Mouse (Mus musculus): ENCODE results near the gene Acat2. TPM values are rescaled to one million over a fixed set of nuclear protein-coding genes. Genes with fewer than 3 reads are reported as not detected.
"Not testable (repeated sequence)": the region's sequence is repeated elsewhere in the genome, so short reads cannot be mapped to it uniquely, and the experiment has no call there.

The Acat2 gene
- polyA plus RNA-seq, 1 experiment = 81.9 TPM

DNA sequence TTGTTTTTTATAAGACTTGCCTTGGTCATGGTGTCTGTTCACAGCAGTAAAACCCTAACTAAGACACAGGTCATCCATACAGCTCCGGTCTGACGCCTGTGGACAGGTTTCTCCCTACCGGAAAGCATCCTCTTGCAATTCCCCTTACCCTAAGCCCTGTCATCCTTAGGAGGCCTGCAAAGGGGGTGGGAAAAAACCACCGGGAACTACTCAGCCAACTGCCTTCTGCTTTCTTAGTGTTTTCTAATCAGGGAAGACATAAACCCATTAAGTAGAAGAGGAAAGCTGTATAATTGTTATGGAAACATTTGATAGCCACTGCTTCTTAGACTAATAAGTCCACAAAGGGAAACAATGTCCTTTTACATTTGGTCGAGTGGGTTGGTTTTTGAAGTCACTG is 46.4 kb upstream of the Acat2 start:
- H3K36me3 ChIP-seq (ENCODE audit: control insufficient read depth, insufficient read depth) = peaks cover 2% of the 10 kb centered on the region
- H3K79me2 ChIP-seq (ENCODE audit: control insufficient read depth, insufficient read depth) = peaks cover 13% of the 10 kb centered on the region
- no peaks in the 10 kb centered on the region for H3K27me3 ChIP-seq (ENCODE audit: control insufficient read depth, insufficient read depth, insufficient read length)
- TF ChIP-seq MAX (IDR thresholded peaks at IDR 0.05; ENCODE audit: low read depth) (no peak), TCF12 (IDR thresholded peaks at IDR 0.05; ENCODE audit: insufficient read depth, poor library complexity, severe bottlenecking) (no peak), USF1 (IDR thresholded peaks at IDR 0.05; ENCODE audit: low read depth) (no peak), E2F4 (IDR thresholded peaks at IDR 0.05; ENCODE audit: insufficient read depth) (no peak), SRF (IDR thresholded peaks at IDR 0.05; ENCODE audit: control insufficient read depth, insufficient read length, low read depth) (no peak), POLR2AphosphoS2 (IDR thresholded peaks at IDR 0.05; ENCODE audit: insufficient read length, low read depth) (no peak), CEBPB (IDR thresholded peaks at IDR 0.05; ENCODE audit: insufficient read depth, poor library complexity, severe bottlenecking) (no peak)
- peak overlapping the region; percentile 86 for H3K4me2 ChIP-seq (ENCODE audit: low read depth)
- H3K4me3 ChIP-seq = peak overlapping the region; percentile 63
- no peak overlapping the region for H3ac ChIP-seq (ENCODE audit: control insufficient read depth, insufficient read length)

DNA sequence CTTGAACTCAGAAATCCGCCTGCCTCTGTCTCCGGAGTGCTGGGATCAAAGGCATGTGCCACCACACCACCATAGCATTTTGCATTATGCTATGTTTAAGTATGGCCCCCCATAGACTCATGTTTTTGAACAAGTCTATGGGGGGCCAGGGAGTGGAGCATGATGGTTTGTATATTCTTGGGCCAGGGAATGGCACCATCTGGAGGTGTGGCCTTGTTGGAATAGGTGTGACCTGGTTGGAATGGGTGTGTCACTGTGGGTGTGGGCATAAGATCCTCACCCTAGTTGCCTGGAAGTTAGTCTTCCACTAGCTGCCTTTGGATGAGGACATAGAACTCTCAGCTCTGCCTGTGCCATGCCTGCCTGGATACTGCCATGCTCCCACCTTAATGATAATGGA is 46.0 kb upstream of the Acat2 start, which contains the start of gene Sod2:
TSS of gene Sod2 (plus strand) at position 301 of the 400 bp plus-strand sequence.
- H3K4me3 ChIP-seq = peak within 1 kb of the TSS; percentile 63
- H3K79me2 ChIP-seq (ENCODE audit: control insufficient read depth, insufficient read depth) = peaks cover 13% of the 10 kb centered on the region
- H3K27me3 ChIP-seq (ENCODE audit: control insufficient read depth, insufficient read depth, insufficient read length); H3K36me3 ChIP-seq (ENCODE audit: control insufficient read depth, insufficient read depth): not testable (repeated sequence)
- H3K4me2 ChIP-seq (ENCODE audit: low read depth) = peak within 1 kb of the TSS; percentile 86
- peak within 1 kb of the TSS; percentile 70 for H3ac ChIP-seq (ENCODE audit: control insufficient read depth, insufficient read length)

DNA sequence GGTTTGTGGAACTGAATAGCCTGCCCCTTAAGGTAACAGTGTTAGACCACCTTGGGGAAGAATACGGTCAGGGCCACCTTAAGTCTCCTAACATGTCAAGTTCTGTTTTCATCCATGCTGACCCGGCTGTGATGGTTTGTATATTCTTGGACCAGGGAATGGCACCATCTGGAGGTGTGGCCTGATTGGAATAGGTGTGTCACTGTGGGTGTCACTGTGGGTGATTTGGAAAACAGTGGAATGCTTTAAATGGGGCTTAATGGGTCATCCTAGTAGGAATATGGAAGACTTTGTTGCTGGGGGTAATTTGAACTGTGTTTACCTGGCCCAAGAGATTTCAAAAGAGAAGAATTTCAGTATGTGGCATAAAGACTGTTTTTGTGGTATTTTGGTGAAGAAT is 43.9 kb upstream of the Acat2 start:
- not testable (repeated sequence) for H3K27me3 ChIP-seq (ENCODE audit: control insufficient read depth, insufficient read depth, insufficient read length); H3K4me2 ChIP-seq (ENCODE audit: low read depth); H3K4me3 ChIP-seq; H3K36me3 ChIP-seq (ENCODE audit: control insufficient read depth, insufficient read depth); H3ac ChIP-seq (ENCODE audit: control insufficient read depth, insufficient read length)
- peaks cover 13% of the 10 kb centered on the region for H3K79me2 ChIP-seq (ENCODE audit: control insufficient read depth, insufficient read depth)

- H3K4me3 ChIP-seq; H3K79me2 ChIP-seq (ENCODE audit: control insufficient read depth, insufficient read depth); H3ac ChIP-seq (ENCODE audit: control insufficient read depth, insufficient read length); H3K4me2 ChIP-seq (ENCODE audit: low read depth); H3K27me3 ChIP-seq (ENCODE audit: control insufficient read depth, insufficient read depth, insufficient read length); H3K36me3 ChIP-seq (ENCODE audit: control insufficient read depth, insufficient read depth): not testable (repeated sequence)
These were observed 41.7 kb upstream of the Acat2 start for GRCm38 (mm10) chr17:13002243-13002642.

GRCm38 (mm10) chr17:12999069-12999468 is 38.5 kb upstream of the Acat2 start:
- no peak overlapping the region for H3K4me3 ChIP-seq
- H3K27me3 ChIP-seq (ENCODE audit: control insufficient read depth, insufficient read depth, insufficient read length) = no peaks in the 10 kb centered on the region
- H3K79me2 ChIP-seq (ENCODE audit: control insufficient read depth, insufficient read depth) = no peaks in the 10 kb centered on the region
- H3ac ChIP-seq (ENCODE audit: control insufficient read depth, insufficient read length) = no peak overlapping the region
- H3K36me3 ChIP-seq (ENCODE audit: control insufficient read depth, insufficient read depth) = no peaks in the 10 kb centered on the region
- no peak overlapping the region for H3K4me2 ChIP-seq (ENCODE audit: low read depth)
- no peak for TF ChIP-seq CEBPB (IDR thresholded peaks at IDR 0.05; ENCODE audit: insufficient read depth, poor library complexity, severe bottlenecking)

- Histone ChIP-seq H3K79me2 (ENCODE audit: control insufficient read depth, insufficient read depth) (no peaks in the 10 kb centered on the region), H3K27me3 (ENCODE audit: control insufficient read depth, insufficient read depth, insufficient read length) (no peaks in the 10 kb centered on the region), H3K4me3 (no peak overlapping the region), H3ac (ENCODE audit: control insufficient read depth, insufficient read length) (no peak overlapping the region), H3K36me3 (ENCODE audit: control insufficient read depth, insufficient read depth) (no peaks in the 10 kb centered on the region), H3K4me2 (ENCODE audit: low read depth) (no peak overlapping the region)
- no peak for TF ChIP-seq REST (IDR thresholded peaks at IDR 0.05; ENCODE audit: insufficient read depth, insufficient read length)
These were observed 37.3 kb upstream of the Acat2 start for GRCm38 (mm10) chr17:12997890-12998289.

GRCm38 (mm10) chr17:12996345-12996744 is 35.8 kb upstream of the Acat2 start:
- H3K4me2 ChIP-seq (ENCODE audit: low read depth) = no peak overlapping the region
- H3K4me3 ChIP-seq = no peak overlapping the region
- H3K79me2 ChIP-seq (ENCODE audit: control insufficient read depth, insufficient read depth) = peaks cover 3% of the 10 kb centered on the region
- H3K36me3 ChIP-seq (ENCODE audit: control insufficient read depth, insufficient read depth) = no peaks in the 10 kb centered on the region
- no peak overlapping the region for H3ac ChIP-seq (ENCODE audit: control insufficient read depth, insufficient read length)
- TF ChIP-seq MAX (IDR thresholded peaks at IDR 0.05; ENCODE audit: low read depth) (no peak), SRF (IDR thresholded peaks at IDR 0.05; ENCODE audit: control insufficient read depth, insufficient read length, low read depth) (no peak), E2F4 (IDR thresholded peaks at IDR 0.05; ENCODE audit: insufficient read depth) (no peak), CEBPB (IDR thresholded peaks at IDR 0.05; ENCODE audit: insufficient read depth, poor library complexity, severe bottlenecking) (no peak), MYOG (IDR thresholded peaks at IDR 0.05; ENCODE audit: control insufficient read depth in 1 of 3, insufficient read depth in 1 of 3, insufficient read length in 2 of 3, low read depth in 2 of 3) (no peak), TCF12 (IDR thresholded peaks at IDR 0.05; ENCODE audit: insufficient read depth, poor library complexity, severe bottlenecking) (no peak), REST (IDR thresholded peaks at IDR 0.05; ENCODE audit: insufficient read depth, insufficient read length) (no peak), TCF3 (IDR thresholded peaks at IDR 0.05; ENCODE audit: insufficient read length, low read depth) (no peak), POLR2AphosphoS2 (IDR thresholded peaks at IDR 0.05; ENCODE audit: insufficient read length, low read depth) (no peak)
- no peaks in the 10 kb centered on the region for H3K27me3 ChIP-seq (ENCODE audit: control insufficient read depth, insufficient read depth, insufficient read length)

Data from myocyte (in vitro differentiated cells).